ENCODE assay signal across 8 mouse cellular contexts in genomic region chr7:27591266-27592216, GRCm38 (mm10). TPM values are rescaled to one million over a fixed set of nuclear protein-coding genes. Genes with fewer than 3 reads are reported as not detected.
A peak's percentile ranks its signal among the peaks of the same experiment; 100 is the strongest.
DNase-seq lines count a peak whose midpoint lies in the region; ATAC-seq and TF ChIP-seq lines count a peak whose summit lies in the region.

TSS of gene Akt2 (plus strand) at chr7:27591552.

- peaks cover 2% of the 10 kb centered on the region; the same call in 1 of the 2 replicates for H3K36me3 ChIP-seq in kidney, embryonic 14.5 days (ENCODE audit: control insufficient read depth, insufficient read depth, low read length)
- H3K36me3 ChIP-seq in liver, adult 2 months (ENCODE audit: control insufficient read depth, insufficient read depth, low read length): no peaks in the 10 kb centered on the region
- no peaks in the 10 kb centered on the region for H3K36me3 ChIP-seq in myocyte (ENCODE audit: control insufficient read depth, insufficient read depth)
- no peaks in the 10 kb centered on the region for H3K36me3 ChIP-seq in splenic B cell, adult 2 months (ENCODE audit: control insufficient read depth, insufficient read depth, low read length, poor library complexity, severe bottlenecking)

- H3K4me3 ChIP-seq in bone marrow macrophage, adult 2 months (ENCODE audit: insufficient read depth, low read length): peak within 1 kb of the TSS; percentile 81
- peak within 1 kb of the TSS; percentile 85 for H3K4me3 ChIP-seq in embryonic fibroblast, embryonic 13.5 days (ENCODE audit: insufficient read depth, low read length)
- H3K4me3 ChIP-seq in kidney, embryonic 14.5 days (ENCODE audit: low read length): peak within 1 kb of the TSS; percentile 82
- H3K4me3 ChIP-seq in liver, adult 2 months (ENCODE audit: insufficient read depth, low read depth, low read length): peak within 1 kb of the TSS; percentile 86
- peak within 1 kb of the TSS; percentile 78 for H3K4me3 ChIP-seq in myocyte

- whole genome bisulfite sequencing in kidney, embryonic 14.5 days: under 1% methylated on average over 65 of the region's 71 CpGs
- under 1% methylated on average over 67 of the region's 71 CpGs for WGBS in liver, adult 2 months

- TF ChIP-seq POLR2A in bone marrow macrophage, adult 2 months (IDR thresholded peaks at IDR 0.05; ENCODE audit: borderline replicate concordance, low read depth, low read length): no peak
- TF ChIP-seq POLR2A in embryonic fibroblast, embryonic 13.5 days (IDR thresholded peaks at IDR 0.05; ENCODE audit: low read depth, low read length): peak; percentile 65
- 0 out of 2 replicates have a peak, but pooled peaks have one; percentile 23 for TF ChIP-seq POLR2A in liver, adult 2 months (IDR thresholded peaks at IDR 0.05; ENCODE audit: extremely low read depth, insufficient read depth, low read length)
- peak; percentile 62 for TF ChIP-seq POLR2A in myocyte (IDR thresholded peaks at IDR 0.05; ENCODE audit: insufficient read length, low read depth)

- peaks cover 32% of the 10 kb centered on the region; the same call in 1 of the 2 replicates for H3K79me2 ChIP-seq in liver, adult 2 months (ENCODE audit: control insufficient read depth, insufficient read depth, low read length)
- peaks cover 48% of the 10 kb centered on the region for H3K79me2 ChIP-seq in myocyte (ENCODE audit: control insufficient read depth, insufficient read depth)

- no peaks in the 10 kb centered on the region for H3K9me3 ChIP-seq in kidney, embryonic 14.5 days (ENCODE audit: control insufficient read depth, low read length)

- H3K4me2 ChIP-seq in kidney, embryonic 14.5 days (replicated peaks; ENCODE audit: low read depth, low read length): peak within 1 kb of the TSS; percentile 70
- peak within 1 kb of the TSS; percentile 100 for H3K4me2 ChIP-seq in myocyte (ENCODE audit: low read depth)

- no peaks in the 10 kb centered on the region for H3K27me3 ChIP-seq in kidney, embryonic 14.5 days (ENCODE audit: control insufficient read depth, insufficient read depth, low read length)
- H3K27me3 ChIP-seq in liver, adult 2 months (ENCODE audit: control insufficient read depth, insufficient read depth, low read length): no peaks in the 10 kb centered on the region
- H3K27me3 ChIP-seq in myocyte (ENCODE audit: control insufficient read depth, insufficient read depth, insufficient read length): no peaks in the 10 kb centered on the region
- H3K27me3 ChIP-seq in splenic B cell, adult 2 months (ENCODE audit: control insufficient read depth, insufficient read depth, low read length, poor library complexity, severe bottlenecking): no peaks in the 10 kb centered on the region

- no peak for TF ChIP-seq CTCF in bone marrow macrophage, adult 2 months (IDR thresholded peaks at IDR 0.05; ENCODE audit: low read depth, low read length)
- no peak for TF ChIP-seq CTCF in embryonic fibroblast, embryonic 13.5 days (IDR thresholded peaks at IDR 0.05; ENCODE audit: borderline replicate concordance, insufficient read depth, low read length)
- TF ChIP-seq CTCF in liver, adult 2 months (IDR thresholded peaks at IDR 0.05; ENCODE audit: low read depth, low read length): no peak

- H3ac ChIP-seq in myocyte (ENCODE audit: control insufficient read depth, insufficient read length): peak within 1 kb of the TSS; percentile 93

- H3K4me1 ChIP-seq in bone marrow macrophage, adult 2 months (ENCODE audit: control insufficient read depth, insufficient read depth, low read length): peaks cover 14% of the 10 kb centered on the region
- peaks cover 8% of the 10 kb centered on the region; the same call in 1 of the 2 replicates for H3K4me1 ChIP-seq in embryonic fibroblast, embryonic 13.5 days (ENCODE audit: control insufficient read depth, insufficient read depth, low read length)
- H3K4me1 ChIP-seq in kidney, embryonic 14.5 days (ENCODE audit: control insufficient read depth, insufficient read depth, low read length): peaks cover 24% of the 10 kb centered on the region
- H3K4me1 ChIP-seq in liver, adult 2 months (ENCODE audit: control insufficient read depth, insufficient read depth, low read length): peaks cover 15% of the 10 kb centered on the region

- H3K9ac ChIP-seq in kidney, embryonic 14.5 days (ENCODE audit: low read depth, low read length): peak within 1 kb of the TSS; percentile 89
- H3K9ac ChIP-seq in liver, adult 2 months (ENCODE audit: low read depth, low read length): peak within 1 kb of the TSS; percentile 93

- H3K27ac ChIP-seq in bone marrow macrophage, adult 2 months (ENCODE audit: insufficient read depth, low read depth, low read length): peak within 1 kb of the TSS; percentile 77
- H3K27ac ChIP-seq in embryonic fibroblast, embryonic 13.5 days (ENCODE audit: insufficient read depth, low read length): peak within 1 kb of the TSS; percentile 93
- peak within 1 kb of the TSS; percentile 97 for H3K27ac ChIP-seq in kidney, embryonic 14.5 days (ENCODE audit: low read depth, low read length)
- H3K27ac ChIP-seq in liver, adult 2 months (replicated peaks; ENCODE audit: insufficient read depth, low read depth, low read length): peak within 1 kb of the TSS; percentile 95

- peak; percentile 94 for ATAC-seq in kidney, embryonic 14.5 days (ENCODE audit: low FRiP score, low TSS enrichment)

- peak; percentile 89 to 90 for DNase-seq in B cell, adult 2 months
- DNase-seq in heart, adult 9 months (ENCODE audit: low spot score in 2 of 2): peak; percentile 93 to 96
- DNase-seq in liver, adult 2 months (ENCODE audit: extremely low read depth, low read depth, low spot score): peak; percentile 95
- DNase-seq in splenic B cell, adult 2 months (ENCODE audit: low read depth, low spot score): peak; percentile 98

TF ChIP-seq in myocyte, 11 proteins besides CTCF, POLR2A, EP300 and RAD21:
- TF ChIP-seq POLR2AphosphoS2 (IDR thresholded peaks at IDR 0.05; ENCODE audit: insufficient read length, low read depth): peak; percentile 64
- no peak for TF ChIP-seq E2F4 (IDR thresholded peaks at IDR 0.05; ENCODE audit: insufficient read depth)
- peak in 2 of 3 experiments; percentile 36 to 67 for TF ChIP-seq MYOD1 (IDR thresholded peaks at IDR 0.05; ENCODE audit: control insufficient read depth in 1 of 3, insufficient read length in 2 of 3, low read depth in 2 of 3)
- TF ChIP-seq SRF (IDR thresholded peaks at IDR 0.05; ENCODE audit: control insufficient read depth, insufficient read length, low read depth): no peak
- peak in 1 of 3 experiments; percentile 50 for TF ChIP-seq MYOG (IDR thresholded peaks at IDR 0.05; ENCODE audit: control insufficient read depth in 1 of 3, insufficient read depth in 1 of 3, insufficient read length in 2 of 3, low read depth in 2 of 3)

RNA-seq across cellular contexts. Expression of gene Akt2, which starts in this region (rescaled TPM):
- polyA plus RNA-seq in bone marrow macrophage, adult 2 months (2012; ENCODE audit: insufficient read depth, insufficient read length, missing spikeins): 67.1 and 83.5 TPM in 2 replicates
- 84.5 and 98.2 TPM in 2 replicates for polyA plus RNA-seq in embryonic fibroblast, embryonic 13.5 days (2011; ENCODE audit: insufficient read length, low read depth, missing spikeins)
- 63.4 and 96.7 TPM in 2 replicates for polyA plus RNA-seq in kidney, embryonic 14.5 days (2014; fragmentation: Nextera tagmentation; extraction: Ambion mirVana)
- 57.1 and 65.5 TPM in 2 replicates for total RNA-seq in liver, adult 2 months (2014; rRNA removed)
- 78.1 and 81.3 TPM in 2 replicates for polyA plus RNA-seq in liver, adult 2 months (2012; rRNA removed)
- polyA plus RNA-seq in myocyte (2012; fragmentation: generic; extraction: Trizol): 343 TPM

Comparison
In these comparisons a context has a peak if more than half of its experiments do, and no peak if none do; other contexts are left out.
1. Peak in every context shown above with its lines: DNase-seq, ATAC-seq, H3K4me3 ChIP-seq and H3K27ac ChIP-seq.